Mouse (Mus musculus) myocyte (in vitro differentiated cells): ENCODE results near the gene Nhsl1.

Experiments used
- E2F4 ChIP-seq: IDR thresholded peaks from one replicate; pipeline ENCODE4 v1.6.1; 2011; ENCODE audit warnings: mild to moderate bottlenecking, control low read depth, moderate library complexity; ENCODE audit not compliant: insufficient read depth
- POLR2A ChIP-seq: IDR thresholded peaks from one replicate; pipeline ENCODE4 v1.6.1; 2011; ENCODE audit warnings: low read depth, mild to moderate bottlenecking, control low read depth, moderate library complexity; ENCODE audit not compliant: insufficient read length
- SRF ChIP-seq: IDR thresholded peaks from one replicate; pipeline ENCODE4 v1.6.1; 2011; ENCODE audit warnings: low read depth; ENCODE audit not compliant: control insufficient read depth, insufficient read length
- TCF12 ChIP-seq: IDR thresholded peaks from one replicate; pipeline ENCODE4 v1.6.1; 2011; ENCODE audit warnings: mild to moderate bottlenecking, control low read depth; ENCODE audit not compliant: poor library complexity, insufficient read depth, severe bottlenecking
- USF1 ChIP-seq: IDR thresholded peaks from one replicate; pipeline ENCODE4 v1.6.1; 2011; ENCODE audit warnings: low read depth, mild to moderate bottlenecking, control low read depth, moderate library complexity

- TF ChIP-seq TCF12 = no peak
- no peak for TF ChIP-seq E2F4
- TF ChIP-seq USF1 = no peak
- no peak for TF ChIP-seq POLR2A
- no peak for TF ChIP-seq SRF
Measured at GRCm38 (mm10) chr10:18333575-18333974, 14.8 kb downstream of the Nhsl1 start.
